Mouse (Mus musculus) ovary, adult 2 months (tissue): ENCODE data around the gene Ngp. TPM values are rescaled to one million over a fixed set of nuclear protein-coding genes. Genes with fewer than 3 reads are reported as not detected.

Source experiments
- polyA plus RNA-seq: library from polyadenylated mRNA; depleted of rRNA; stranded (reverse); fragments of >200 nt; gene quantifications from 2 replicates; pipeline ENCODE4 v1.2.3, GENCODE M21; 2012; rRNA removed

Gene Ngp
- polyA plus RNA-seq, result not detected in 2 replicates

GRCm38 (mm10) chr9:110419511-110420112 is at the start of gene Ngp:
TSS of gene Ngp (plus strand) at chr9:110419747.

GRCm38 (mm10) chr9:110408099-110408773 is 11.3 kb upstream of the Ngp start, which contains the start of gene Ptpn23:
TSS of gene Ptpn23 (minus strand) at chr9:110408213.

Other genes with a start within 250 kb of the Ngp start
- gene Cspg5, start 176.0 kb upstream of the Ngp start, polyA plus RNA-seq, result 3.7 and 3.8 TPM in 2 replicates
- 15.0 and 20.7 TPM in 2 replicates for gene Elp6, start 114.6 kb upstream of the Ngp start, polyA plus RNA-seq
- gene Scap, start 86.5 kb upstream of the Ngp start, polyA plus RNA-seq, result 123 and 146 TPM in 2 replicates
- gene Ptpn23, start 11.5 kb upstream of the Ngp start, polyA plus RNA-seq, result 38.1 and 46.1 TPM in 2 replicates
- gene Klhl18, start 56.9 kb downstream of the Ngp start, polyA plus RNA-seq, result 14.7 and 20.0 TPM in 2 replicates
- 5.3 and 7.4 TPM in 2 replicates for gene Kif9, start 57.2 kb downstream of the Ngp start, polyA plus RNA-seq
- 37.7 and 65.6 TPM in 2 replicates for gene Setd2, start 112.8 kb downstream of the Ngp start, polyA plus RNA-seq
- gene Nradd, start 204.7 kb downstream of the Ngp start, polyA plus RNA-seq, result 45.3 and 49.3 TPM in 2 replicates
- 31.1 and 34.4 TPM in 2 replicates for gene Nbeal2, start 234.4 kb downstream of the Ngp start, polyA plus RNA-seq
- gene Ccdc12, start 236.8 kb downstream of the Ngp start, polyA plus RNA-seq, result 76.4 and 111 TPM in 2 replicates